Mouse (Mus musculus) heart, embryonic 10.5 days (tissue): Measurements from ENCODE around the gene Olfr552. TPM values are rescaled to one million over a fixed set of nuclear protein-coding genes. Genes with fewer than 3 reads are reported as not detected.
"Not testable (repeated sequence)": the region's sequence is repeated elsewhere in the genome, so short reads cannot be mapped to it uniquely, and the experiment has no call there.

Experiments
- DNase-seq: peaks from one replicate; pipeline ENCODE4 v3.0.0-alpha.2; 2017; ENCODE audit warnings: low spot score
- H3K27ac ChIP-seq: fragments of 300-500 bp; sonication (generic); 2 replicates; pipeline ENCODE4 v1.5.1; 2016; ENCODE audit warnings: mild to moderate bottlenecking
- H3K27me3 ChIP-seq: fragments of 300-500 bp; sonication (generic); 2 replicates; pipeline ENCODE4 v1.6.1; 2016; ENCODE audit warnings: mild to moderate bottlenecking; ENCODE audit not compliant: poor library complexity, insufficient read depth, severe bottlenecking
- H3K36me3 ChIP-seq: fragments of 300-500 bp; sonication (generic); 2 replicates; pipeline ENCODE4 v1.6.1; 2016; ENCODE audit warnings: mild to moderate bottlenecking, moderate library complexity
- H3K4me1 ChIP-seq: fragments of 300-500 bp; sonication (generic); 2 replicates; pipeline ENCODE4 v1.6.1; 2016; ENCODE audit warnings: mild to moderate bottlenecking
- H3K4me3 ChIP-seq: fragments of 300-500 bp; sonication (generic); 2 replicates; pipeline ENCODE4 v1.5.1; 2016; ENCODE audit warnings: mild to moderate bottlenecking, moderate library complexity
- H3K9me3 ChIP-seq: fragments of 300-500 bp; sonication (generic); 2 replicates; pipeline ENCODE4 v1.6.1; 2016; ENCODE audit warnings: mild to moderate bottlenecking, moderate library complexity
- WGBS: fragments of 180-500 bp; shearing (Covaris S2); methylation state at CpG from one replicate; pipeline ENCODE4 v1.1.7; 2016; 5-methylcytosine and 5-hydroxymethylcytosine counted together
- polyA plus RNA-seq: library from polyadenylated mRNA; unstranded; fragments of >200 nt; fragmentation: Nextera tagmentation; extraction: Ambion mirVana; gene quantifications from 2 replicates; pipeline ENCODE4 v1.2.1, GENCODE M21; 2016

Olfr552 gene
- polyA plus RNA-seq, 1 experiment from 2014 or later, result not detected

- no peaks in the 10 kb centered on the region for H3K27me3 ChIP-seq
- WGBS, result 33% methylated on average over 3 of the region's 3 CpGs
- H3K9me3 ChIP-seq, result no peaks in the 10 kb centered on the region
- no peak overlapping the region for H3K4me3 ChIP-seq
- H3K36me3 ChIP-seq, result no peaks in the 10 kb centered on the region
- no peak overlapping the region for H3K27ac ChIP-seq
- no peaks in the 10 kb centered on the region for H3K4me1 ChIP-seq
- DNase-seq, result no peak
Observed at GRCm38 (mm10) chr7:102636665-102637064, 39.1 kb downstream of the Olfr552 start.

GRCm38 (mm10) chr7:102638132-102638531 is 40.6 kb downstream of the Olfr552 start, which contains the start of gene Olfr554:
Gene Olfr554 (plus strand): TSS chr7:102638432.
- no peaks in the 10 kb centered on the region for H3K27me3 ChIP-seq
- no peaks in the 10 kb centered on the region for H3K4me1 ChIP-seq
- H3K36me3 ChIP-seq, result no peaks in the 10 kb centered on the region
- WGBS, result 51% methylated on average over 1 of the region's 1 CpGs
- H3K9me3 ChIP-seq, result no peaks in the 10 kb centered on the region
- H3K27ac ChIP-seq, result no peak within 1 kb of the TSS
- no peak for DNase-seq
- no peak within 1 kb of the TSS for H3K4me3 ChIP-seq

GRCm38 (mm10) chr7:102644945-102645344 is 47.4 kb downstream of the Olfr552 start:
- H3K27ac ChIP-seq, H3K4me3 ChIP-seq: not testable (repeated sequence)
- WGBS, result 40% methylated on average over 4 of the region's 4 CpGs

More at GRCm38 (mm10) chr7:102644945-102645344, 47.4 kb downstream of the Olfr552 start:
- not testable (repeated sequence) for DNase-seq, H3K27me3 ChIP-seq, H3K36me3 ChIP-seq, H3K9me3 ChIP-seq, H3K4me1 ChIP-seq

Other genes starting within 250 kb of the Olfr552 start
- 190 and 198 TPM in 2 replicates for gene Rrm1, start 156.1 kb upstream of the Olfr552 start, polyA plus RNA-seq
- gene Olfr543, start 116.1 kb upstream of the Olfr552 start, polyA plus RNA-seq, result 0.19 and 0.22 TPM in 2 replicates
- 0.04 TPM in 2 replicates for gene Olfr544, start 109.5 kb upstream of the Olfr552 start, polyA plus RNA-seq
- gene Olfr545, start 98.2 kb upstream of the Olfr552 start, polyA plus RNA-seq, result 0.11 TPM in 1 of 2 replicates, not detected in the other
- gene Olfr547, start 63.0 kb upstream of the Olfr552 start, polyA plus RNA-seq, result not detected in 2 replicates
- not detected in 2 replicates for gene Olfr548-ps1, start 56.9 kb upstream of the Olfr552 start, polyA plus RNA-seq
- not detected in 2 replicates for gene Olfr549, start 47.9 kb upstream of the Olfr552 start, polyA plus RNA-seq
- 0.47 and 0.65 TPM in 2 replicates for gene Trim21, start 32.3 kb upstream of the Olfr552 start, polyA plus RNA-seq
- gene Olfr550, start 26.3 kb upstream of the Olfr552 start, polyA plus RNA-seq, result not detected in 2 replicates
- gene Olfr551, start 5.9 kb upstream of the Olfr552 start, polyA plus RNA-seq, result not detected in 2 replicates
- not detected in 2 replicates for gene Olfr553, start 20.4 kb downstream of the Olfr552 start, polyA plus RNA-seq
- gene Olfr554, start 40.7 kb downstream of the Olfr552 start, polyA plus RNA-seq, result not detected in 2 replicates
- gene Olfr555, start 61.1 kb downstream of the Olfr552 start, polyA plus RNA-seq, result not detected in 2 replicates
- not detected in 2 replicates for gene Olfr556, start 67.1 kb downstream of the Olfr552 start, polyA plus RNA-seq
- 14.6 and 16.2 TPM in 2 replicates for gene Trim68, start 89.6 kb downstream of the Olfr552 start, polyA plus RNA-seq
- not detected in 2 replicates for gene Olfr557, start 98.1 kb downstream of the Olfr552 start, polyA plus RNA-seq
- not detected in 2 replicates for gene Olfr558, start 104.4 kb downstream of the Olfr552 start, polyA plus RNA-seq
- not detected in 2 replicates for gene Olfr33, start 121.3 kb downstream of the Olfr552 start, polyA plus RNA-seq
- gene Olfr559, start 129.7 kb downstream of the Olfr552 start, polyA plus RNA-seq, result not detected in 2 replicates
- not detected in 2 replicates for gene Olfr560, start 161.6 kb downstream of the Olfr552 start, polyA plus RNA-seq
- not detected in 2 replicates for gene Olfr78, start 161.7 kb downstream of the Olfr552 start, polyA plus RNA-seq
- gene Olfr561, start 173.5 kb downstream of the Olfr552 start, polyA plus RNA-seq, result not detected in 2 replicates
- not detected in 2 replicates for gene Olfr564, start 205.7 kb downstream of the Olfr552 start, polyA plus RNA-seq